Mouse (Mus musculus) liver, embryonic 14.5 days (tissue): Measurements from ENCODE around the gene Amfr. TPM values are rescaled to one million over a fixed set of nuclear protein-coding genes. Genes with fewer than 3 reads are reported as not detected.

Source experiments
- ATAC-seq: fragments of 200-750 bp; cut with Nextera tagmentation; 2 replicates; pipeline ENCODE4 v1.8.0; 2017; ENCODE audit warnings: moderate number of reproducible peaks, mild to moderate bottlenecking, moderate library complexity; ENCODE audit not compliant: insufficient read depth
- DNase-seq, 3 experiments: peaks; one replicate each; pipeline ENCODE4 v3.0.0-alpha.2; 2012 to 2013; ENCODE audit warnings: low read depth in 3 of 3, low spot score in 3 of 3
- H3K27ac ChIP-seq: fragments of 300-500 bp; sonication (generic); 2 replicates; pipeline ENCODE4 v1.5.1; 2014; ENCODE audit warnings: moderate library complexity, mild to moderate bottlenecking, control low read depth, inconsistent platforms
- H3K27me3 ChIP-seq: fragments of 300-500 bp; sonication (generic); 2 replicates; pipeline ENCODE4 v1.6.1; 2014; ENCODE audit warnings: mild to moderate bottlenecking, low read length, moderate library complexity; ENCODE audit not compliant: control insufficient read depth, insufficient read depth
- H3K36me3 ChIP-seq: fragments of 300-500 bp; sonication (generic); replicated peaks from 2 replicates; pipeline ENCODE4 v1.6.1; 2014; ENCODE audit warnings: low read depth; ENCODE audit not compliant: control insufficient read depth, insufficient read depth
- H3K4me1 ChIP-seq, 2 experiments: fragments of 200-500 bp in 1 of 2; fragments of 300-500 bp in 1 of 2; sonication (generic) in 1 of 2; replicated peaks; 2 replicates each; pipeline ENCODE4 v1.6.1; 2012 to 2014; ENCODE audit warnings: antibody characterized with exemption in 1 of 2, inconsistent platforms in 1 of 2, low read length in 1 of 2; ENCODE audit not compliant: control insufficient read depth in 2 of 2, insufficient read depth in 2 of 2
- H3K4me2 ChIP-seq: fragments of 300-500 bp; sonication (generic); 2 replicates; pipeline ENCODE4 v1.6.1; 2014; ENCODE audit warnings: low read depth, mild to moderate bottlenecking, control low read depth, moderate library complexity
- H3K4me3 ChIP-seq, 2 experiments: fragments of 200-500 bp in 1 of 2; fragments of 300-500 bp in 1 of 2; sonication (generic) in 1 of 2; 2 replicates each; pipeline ENCODE4 v1.5.1; 2012 to 2014; ENCODE audit warnings: low read depth in 2 of 2, low read length in 2 of 2, mild to moderate bottlenecking in 2 of 2, control low read depth in 1 of 2, inconsistent platforms in 1 of 2, moderate library complexity in 1 of 2; ENCODE audit not compliant: insufficient read depth in 1 of 2
- H3K9ac ChIP-seq: fragments of 300-500 bp; sonication (generic); replicated peaks from 2 replicates; pipeline ENCODE4 v1.6.1; 2014; ENCODE audit warnings: mild to moderate bottlenecking, control low read depth, moderate library complexity
- H3K9me3 ChIP-seq: fragments of 300-500 bp; sonication (generic); 2 replicates; pipeline ENCODE4 v1.6.1; 2016; ENCODE audit warnings: low read length, mixed read lengths; ENCODE audit not compliant: control insufficient read depth
- CTCF ChIP-seq: IDR thresholded peaks from 2 replicates; pipeline ENCODE4 v1.5.1; 2016; ENCODE audit warnings: antibody characterized with exemption, low read depth, control low read depth
- EP300 ChIP-seq: IDR thresholded peaks from 2 replicates; pipeline ENCODE4 v1.6.1; 2016; ENCODE audit warnings: antibody characterized with exemption, low read depth
- WGBS: fragments of 180-500 bp; shearing (Covaris S2); extraction: QIAGEN DNeasy Blood & Tissue Kit; methylation state at CpG from one replicate; pipeline ENCODE4 v1.1.7; 2014; ENCODE audit not compliant: insufficient replicate concordance; 5-methylcytosine and 5-hydroxymethylcytosine counted together
- polyA plus RNA-seq, 2 experiments: library from polyadenylated mRNA; depleted of rRNA in 1 of 2; stranded (reverse) in 1 of 2; unstranded in 1 of 2; fragments of >200 nt; fragmentation: Nextera tagmentation in 1 of 2; extraction: Ambion mirVana in 1 of 2; gene quantifications; 2 replicates each; pipeline versions ENCODE4 v1.2.1 to v1.2.3; 2012 to 2014

Amfr gene
- polyA plus RNA-seq, 2 experiments, result 38.4 to 50.0 TPM

DNA sequence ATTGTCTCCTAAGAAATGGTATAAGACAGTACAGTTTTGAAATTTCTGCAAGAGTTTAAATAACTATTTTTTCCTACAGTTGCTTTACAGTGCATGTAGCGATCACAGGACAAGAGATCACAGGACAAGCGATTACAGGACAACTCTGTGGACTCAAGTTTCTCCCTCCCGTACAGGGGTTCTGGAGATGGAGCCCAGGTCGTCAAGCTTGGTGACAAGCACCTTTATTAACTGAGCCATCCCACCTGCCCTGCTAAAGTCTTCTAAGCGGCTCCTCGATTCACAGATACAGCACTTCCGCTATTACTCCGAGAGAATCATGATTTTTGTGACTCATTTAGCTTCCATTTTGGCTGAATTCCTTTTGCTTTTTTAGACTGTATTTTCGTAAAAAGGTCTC, 17.1 kb upstream of the Amfr start:
- Histone ChIP-seq H3K4me2 (no peak overlapping the region), H3K9me3 (no peaks in the 10 kb centered on the region), H3K9ac (no peak overlapping the region), H3K27ac (no peak overlapping the region), H3K27me3 (no peaks in the 10 kb centered on the region), H3K4me3 (no peak overlapping the region), H3K4me1 (peaks cover 14 to 17% of the 10 kb centered on the region in 2 experiments), H3K36me3 (peaks cover 67% of the 10 kb centered on the region)
- ATAC-seq (no peak), DNase-seq (no peak)
- 92% methylated on average over 9 of the region's 9 CpGs for WGBS
- TF ChIP-seq CTCF (no peak), EP300 (no peak)

DNA sequence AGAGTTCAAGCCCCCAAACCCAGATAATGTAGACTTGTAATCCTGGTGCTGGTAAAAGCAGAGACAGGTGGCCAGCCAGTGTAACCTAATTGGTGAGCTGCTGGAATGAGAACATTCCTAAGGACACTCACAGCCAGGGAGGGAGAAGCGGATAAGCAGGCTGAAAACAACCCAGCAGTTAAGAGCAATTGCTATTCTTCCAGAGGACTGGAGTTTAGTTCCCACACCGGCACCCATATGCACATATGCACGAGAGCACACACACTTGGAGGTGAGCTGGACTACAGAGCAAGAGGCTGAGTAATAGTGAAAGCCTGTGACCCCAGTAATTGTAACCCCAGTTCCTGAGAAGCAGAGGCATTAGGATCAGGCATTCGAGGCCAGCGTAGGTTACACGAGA, 11.3 kb upstream of the Amfr start:
- Histone ChIP-seq H3K9ac (no peak overlapping the region), H3K27ac (no peak overlapping the region), H3K4me2 (no peak overlapping the region), H3K9me3 (no peaks in the 10 kb centered on the region), H3K36me3 (peaks cover 76% of the 10 kb centered on the region), H3K4me1 (no peaks in the 10 kb centered on the region), H3K27me3 (no peaks in the 10 kb centered on the region), H3K4me3 (no peak overlapping the region)
- no peak for TF ChIP-seq EP300
- TF ChIP-seq CTCF, result no peak
- DNase-seq (no peak), ATAC-seq (no peak)
- WGBS, result 92% methylated on average over 6 of the region's 6 CpGs

GRCm38 (mm10) chr8:94013026-94013612, 477 bp upstream of the Amfr start:
- Histone ChIP-seq H3K27ac (peak overlapping the region; percentile 92), H3K4me3 (peak overlapping the region; percentile 89 to 93), H3K36me3 (no peaks in the 10 kb centered on the region), H3K4me1 (peaks cover 26 to 33% of the 10 kb centered on the region in 2 experiments), H3K27me3 (no peaks in the 10 kb centered on the region), H3K4me2 (peak overlapping the region; percentile 100), H3K9ac (peak overlapping the region; percentile 95), H3K9me3 (no peaks in the 10 kb centered on the region)
- peak in 1 of 3 experiments; percentile 54 for DNase-seq
- WGBS, result 8% methylated on average over 7 of the region's 7 CpGs
- TF ChIP-seq EP300 (peak; percentile 65), CTCF (no peak)
- ATAC-seq, result no peak

DNA sequence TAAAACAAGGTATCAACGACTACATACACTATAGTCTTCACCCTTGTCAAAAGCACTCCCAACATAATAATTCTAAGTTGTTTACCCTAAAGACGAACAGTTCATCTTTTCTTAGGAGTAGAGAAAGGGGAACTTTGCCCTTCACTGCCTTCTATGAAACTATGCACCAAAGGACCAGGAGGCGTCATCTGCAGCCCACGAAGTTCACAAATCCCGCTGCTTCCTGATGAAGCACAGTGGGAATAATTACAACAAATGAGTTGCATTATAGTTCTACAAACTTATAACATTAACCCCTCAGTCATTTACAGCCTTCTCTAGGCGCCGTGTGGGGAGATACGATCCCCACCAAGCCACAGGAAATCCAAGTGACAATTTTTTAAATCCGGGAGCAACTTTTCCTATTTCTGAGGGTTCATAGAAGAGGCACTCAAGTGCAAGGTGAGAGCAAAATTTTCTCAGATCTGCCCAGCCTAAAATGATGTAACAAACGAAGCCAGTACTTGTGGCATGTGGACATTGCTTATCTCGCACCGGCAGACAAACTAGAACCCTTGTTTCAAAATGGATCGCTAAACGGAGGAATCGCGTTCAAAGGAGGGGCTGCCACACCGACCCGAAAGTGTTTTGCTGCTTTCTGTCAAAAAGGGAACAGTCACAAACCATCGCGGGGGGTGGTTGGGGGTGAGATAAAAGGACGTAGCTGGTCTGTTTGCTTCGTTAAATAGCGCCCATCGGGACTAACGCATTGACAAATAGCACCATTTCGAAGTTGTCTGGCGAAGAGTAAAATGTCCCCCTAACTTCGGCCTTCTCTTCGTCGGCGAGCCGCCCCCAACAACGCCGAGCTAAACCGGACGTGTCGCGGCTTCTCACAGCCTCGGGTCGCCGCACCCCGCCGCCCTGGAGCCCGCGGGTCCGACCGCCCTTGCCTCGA, 1.3 kb downstream of the Amfr start:
- H3K27me3 ChIP-seq, result no peaks in the 10 kb centered on the region
- ATAC-seq (peak; percentile 23; the same call in 1 of the 2 replicates), DNase-seq (peak; percentile 55 to 57 (median 56))
- under 1% methylated on average over 48 of the region's 48 CpGs for WGBS
- H3K36me3 ChIP-seq, result no peaks in the 10 kb centered on the region; the same call in 1 of the 2 replicates
- peak; percentile 56 for TF ChIP-seq EP300
- no peak for TF ChIP-seq CTCF
- peaks cover 26 to 33% of the 10 kb centered on the region in 2 experiments for H3K4me1 ChIP-seq
- H3K27ac ChIP-seq, result peak overlapping the region; percentile 94
- H3K9me3 ChIP-seq, result no peaks in the 10 kb centered on the region
- peak overlapping the region; percentile 89 to 93 for H3K4me3 ChIP-seq
- peak overlapping the region; percentile 100 for H3K4me2 ChIP-seq
- peak overlapping the region; percentile 95 for H3K9ac ChIP-seq

- Histone ChIP-seq H3K4me3 (peak overlapping the region; percentile 89 to 93), H3K27me3 (no peaks in the 10 kb centered on the region), H3K4me1 (peaks cover 26 to 33% of the 10 kb centered on the region in 2 experiments), H3K27ac (peak overlapping the region; percentile 46), H3K9me3 (no peaks in the 10 kb centered on the region), H3K9ac (peak overlapping the region; percentile 95), H3K4me2 (peak overlapping the region; percentile 100), H3K36me3 (peaks cover 2% of the 10 kb centered on the region)
- DNase-seq, result no peak
- no peak for ATAC-seq
- no peak for TF ChIP-seq CTCF
- no peak for TF ChIP-seq EP300
- 38% methylated on average over 2 of the region's 2 CpGs for WGBS
These were observed 2.4 kb downstream of the Amfr start for GRCm38 (mm10) chr8:94010101-94010705.
